Mouse (Mus musculus): ENCODE measurements around the gene Cntnap2.

DNA sequence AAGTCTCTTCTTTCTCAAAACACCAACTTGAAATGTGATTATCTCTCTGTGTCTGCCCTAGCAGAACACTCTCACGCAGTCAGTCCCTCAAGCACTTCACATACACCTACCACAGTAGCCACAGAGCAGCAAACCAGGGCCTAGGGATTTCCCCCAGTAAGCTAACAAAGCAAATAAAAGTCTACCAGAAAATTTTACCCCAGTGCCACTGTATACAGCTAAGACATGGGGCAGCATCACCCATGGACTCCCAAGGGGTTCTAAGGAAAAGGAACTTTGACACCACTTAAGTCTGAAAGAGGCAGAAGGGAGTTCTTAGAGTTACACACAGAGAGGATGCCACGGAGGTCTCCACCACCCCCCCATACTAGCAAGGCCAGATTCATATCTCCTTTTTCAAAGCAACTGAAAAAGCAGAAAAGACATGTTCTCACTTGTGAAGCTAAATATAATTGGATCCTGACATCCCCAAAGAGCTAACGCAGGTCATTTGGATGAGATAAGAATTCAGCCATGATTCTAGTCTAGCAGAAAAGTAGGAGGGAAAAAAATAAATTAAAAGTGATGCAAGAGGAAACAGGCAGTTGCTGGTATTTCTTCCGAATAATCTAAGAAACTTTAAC, 1967.0 kb downstream of the Cntnap2 start:
- TF ChIP-seq POLR2AphosphoS2 (IDR thresholded peaks at IDR 0.05; ENCODE audit: insufficient read length, low read depth) (no peak), USF1 (IDR thresholded peaks at IDR 0.05; ENCODE audit: low read depth) (no peak), E2F4 (IDR thresholded peaks at IDR 0.05; ENCODE audit: insufficient read depth) (no peak), TCF12 (IDR thresholded peaks at IDR 0.05; ENCODE audit: insufficient read depth, poor library complexity, severe bottlenecking) (no peak), POLR2A (IDR thresholded peaks at IDR 0.05; ENCODE audit: insufficient read length, low read depth) (no peak)
